Mouse (Mus musculus) ES-E14 (cell line): ENCODE measurements at regions not wholly inside any gene's neighbourhood (a gene's known extent, or its start where the extent isn't known, plus 50 kb on each side); places are given as distances from the start of the nearest gene placed in this dataset.

Experiments
- MAFK ChIP-seq: IDR thresholded peaks from 2 replicates; pipeline ENCODE4 v1.6.1; 2014; ENCODE audit warnings: mild to moderate bottlenecking, low read depth, low read length, inconsistent platforms; ENCODE audit not compliant: insufficient read depth
- ZC3H11A ChIP-seq: IDR thresholded peaks from 2 replicates; pipeline ENCODE4 v1.6.1; 2012; ENCODE audit warnings: low read depth, mild to moderate bottlenecking, inconsistent platforms, low read length, borderline replicate concordance

- TF ChIP-seq ZC3H11A (no peak), MAFK (no peak)
Observed at GRCm38 (mm10) chr15:67792822-67793221, 1292.1 kb upstream of the Lrrc6 start.
